Mouse (Mus musculus) spleen, adult 2 months (tissue): ENCODE results near the gene Psd. TPM values are rescaled to one million over a fixed set of nuclear protein-coding genes. Genes with fewer than 3 reads are reported as not detected.

Source experiments
- DNase-seq, 2 experiments: peaks; one replicate each; pipeline versions ENCODE4 v3.0.0 to v3.0.0-alpha.2; 2012 to 2021; ENCODE audit warnings: low spot score in 2 of 2, low read depth in 1 of 2
- H3K27ac ChIP-seq: fragments of 200-500 bp; 2 replicates; pipeline ENCODE4 v1.5.1; 2012; ENCODE audit warnings: low read length, inconsistent platforms; ENCODE audit not compliant: insufficient read depth
- H3K27me3 ChIP-seq: fragments of 200-500 bp; 2 replicates; pipeline ENCODE4 v1.6.1; 2012; ENCODE audit warnings: mild to moderate bottlenecking, moderate library complexity, low read length, inconsistent platforms; ENCODE audit not compliant: control insufficient read depth, insufficient read depth
- H3K36me3 ChIP-seq: fragments of 200-500 bp; 2 replicates; pipeline ENCODE4 v1.6.1; 2012; ENCODE audit warnings: mild to moderate bottlenecking, low read length, inconsistent platforms; ENCODE audit not compliant: control insufficient read depth, insufficient read depth
- H3K4me1 ChIP-seq: fragments of 200-500 bp; 2 replicates; pipeline ENCODE4 v1.6.1; 2011; ENCODE audit warnings: inconsistent platforms; ENCODE audit not compliant: control insufficient read depth, insufficient read depth, insufficient read length
- H3K4me3 ChIP-seq: fragments of 200-500 bp; 2 replicates; pipeline ENCODE4 v1.5.1; 2011; ENCODE audit warnings: mild to moderate bottlenecking, inconsistent platforms; ENCODE audit not compliant: insufficient read depth, insufficient read length; ENCODE audit errors: extremely low read depth
- CTCF ChIP-seq: fragments of 200-500 bp; IDR thresholded peaks from 2 replicates; pipeline ENCODE4 v1.5.1; 2011; ENCODE audit warnings: mild to moderate bottlenecking, inconsistent platforms; ENCODE audit not compliant: insufficient read depth, insufficient read length, insufficient replicate concordance; ENCODE audit errors: extremely low read depth
- POLR2A ChIP-seq: fragments of 200-500 bp; IDR thresholded peaks from 2 replicates; pipeline ENCODE4 v1.6.1; 2011; ENCODE audit warnings: low read depth, low read length, inconsistent platforms
- WGBS: fragments of 180-500 bp; shearing (Covaris S2); methylation state at CpG from one replicate; pipeline ENCODE4 v1.1.7; 2018; 5-methylcytosine and 5-hydroxymethylcytosine counted together
- polyA plus RNA-seq: library from polyadenylated mRNA; depleted of rRNA; stranded (reverse); fragments of >200 nt; gene quantifications from 2 replicates; pipeline ENCODE4 v1.2.3, GENCODE M21; 2012

The Psd gene
- polyA plus RNA-seq, 1 experiment = 3.6 TPM

GRCm38 (mm10) chr19:46338942-46339286 lies 12.0 kb upstream of the Psd start:
- peak overlapping the region; percentile 82 for H3K27ac ChIP-seq
- WGBS = 3% methylated on average over 6 of the region's 6 CpGs
- TF ChIP-seq POLR2A = no peak
- TF ChIP-seq CTCF = no peak; the same call in 1 of the 2 replicates

GRCm38 (mm10) chr19:46338331-46338936 lies 11.5 kb upstream of the Psd start, which contains the start of gene Cuedc2:
Gene Cuedc2, minus strand, starts transcription at chr19:46338702.
- WGBS = under 1% methylated on average over 31 of the region's 31 CpGs
- H3K4me1 ChIP-seq = peaks cover 6% of the 10 kb centered on the region; the same call in 1 of the 2 replicates
- peak within 1 kb of the TSS; percentile 69 for H3K4me3 ChIP-seq
- no peaks in the 10 kb centered on the region for H3K36me3 ChIP-seq
- no peaks in the 10 kb centered on the region for H3K27me3 ChIP-seq
- peak within 1 kb of the TSS; percentile 82 for H3K27ac ChIP-seq
- DNase-seq = peak; percentile 91 to 92
- no peak for TF ChIP-seq CTCF
- no peak for TF ChIP-seq POLR2A

More at GRCm38 (mm10) chr19:46338942-46339286, 12.0 kb upstream of the Psd start:
- peak overlapping the region; percentile 38 for H3K4me3 ChIP-seq
- H3K4me1 ChIP-seq = peaks cover 6% of the 10 kb centered on the region; the same call in 1 of the 2 replicates
- H3K27me3 ChIP-seq = no peaks in the 10 kb centered on the region
- DNase-seq = no peak
- H3K36me3 ChIP-seq = no peaks in the 10 kb centered on the region

- no peak for TF ChIP-seq CTCF
- no peak for TF ChIP-seq POLR2A
- Histone ChIP-seq H3K27me3 (no peaks in the 10 kb centered on the region), H3K4me3 (peak overlapping the region; percentile 69), H3K4me1 (peaks cover 6% of the 10 kb centered on the region; the same call in 1 of the 2 replicates), H3K36me3 (no peaks in the 10 kb centered on the region), H3K27ac (no peak overlapping the region)
- DNase-seq = no peak
- 41% methylated on average over 15 of the region's 15 CpGs for WGBS
Observed at GRCm38 (mm10) chr19:46337719-46338330, 10.9 kb upstream of the Psd start.

- no peaks in the 10 kb centered on the region for H3K27me3 ChIP-seq
- 91% methylated on average over 3 of the region's 3 CpGs for WGBS
- 0 out of 2 replicates have a peak, but pooled peaks cover 1% of the 10 kb centered on the region for H3K36me3 ChIP-seq
- H3K4me1 ChIP-seq = peaks cover 6% of the 10 kb centered on the region
- no peak for DNase-seq
- no peak for TF ChIP-seq POLR2A
- TF ChIP-seq CTCF = no peak
- H3K4me3 ChIP-seq = no peak overlapping the region
- no peak overlapping the region for H3K27ac ChIP-seq
Observed at GRCm38 (mm10) chr19:46333906-46334305, 7.0 kb upstream of the Psd start.

GRCm38 (mm10) chr19:46332721-46333339 lies 5.9 kb upstream of the Psd start:
- WGBS = 86% methylated on average over 7 of the region's 7 CpGs

DNA sequence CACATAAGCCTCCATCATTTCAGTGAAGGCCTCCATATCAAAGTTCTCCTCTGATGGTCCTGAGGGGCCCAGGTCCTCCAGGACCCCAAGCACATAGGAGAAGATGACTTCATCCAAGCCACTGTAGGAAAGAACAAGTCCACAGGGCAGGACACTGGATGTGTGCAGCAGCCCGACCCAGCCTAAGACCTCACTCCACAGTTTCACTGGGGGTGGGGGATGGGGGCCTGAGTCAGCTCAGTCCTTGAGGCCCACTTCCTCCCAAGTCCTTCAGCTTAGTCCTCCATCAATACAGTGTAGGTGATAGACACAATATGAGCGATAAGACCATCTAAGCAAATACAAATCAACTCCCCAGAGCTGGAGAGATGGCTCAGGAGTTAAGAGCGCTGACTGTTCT lies 5.0 kb upstream of the Psd start:
- Histone ChIP-seq H3K27ac (no peak overlapping the region), H3K27me3 (no peaks in the 10 kb centered on the region), H3K4me3 (no peak overlapping the region), H3K4me1 (peaks cover 13% of the 10 kb centered on the region), H3K36me3 (0 out of 2 replicates have a peak, but pooled peaks cover 1% of the 10 kb centered on the region)
- WGBS = 83% methylated on average over 3 of the region's 3 CpGs
- TF ChIP-seq POLR2A (no peak), CTCF (no peak)
- DNase-seq = no peak

More at GRCm38 (mm10) chr19:46332721-46333339, 5.9 kb upstream of the Psd start:
- Histone ChIP-seq H3K4me1 (peaks cover 6% of the 10 kb centered on the region), H3K36me3 (0 out of 2 replicates have a peak, but pooled peaks cover 1% of the 10 kb centered on the region), H3K27me3 (no peaks in the 10 kb centered on the region), H3K27ac (no peak overlapping the region), H3K4me3 (no peak overlapping the region)
- no peak for DNase-seq
- TF ChIP-seq POLR2A = no peak
- TF ChIP-seq CTCF = no peak
